Mouse (Mus musculus) gastrocnemius, postnatal 14 days (tissue): Measurements from ENCODE around the gene Vti1a. TPM values are rescaled to one million over a fixed set of nuclear protein-coding genes. Genes with fewer than 3 reads are reported as not detected.

Source experiments
- DNase-seq: peaks from one replicate; pipeline ENCODE4 v3.0.0; 2021; ENCODE audit warnings: mixed read lengths
- intact Hi-C: fragments of 180-260 bp; cut with DNase I; formaldehyde crosslinking; loops from one replicate; pipeline ENCODE4 v1.15.1; 2025; ENCODE audit warnings: low total_unique reads
- total RNA-seq, 2 experiments: library from RNA; stranded (reverse); gene quantifications; 2 replicates each; pipeline ENCODE4 v1.2.3; 2021

Vti1a gene
- total RNA-seq, 2 experiments from 2014 or later: 14.4 to 14.6 TPM

GRCm38 (mm10) chr19:55350673-55351378 is 34.7 kb downstream of the Vti1a start:
- intact Hi-C loops: no loop called here
- DNase-seq: no peak

- intact Hi-C loops: no loop called here
- no peak for DNase-seq
These were observed 46.5 kb downstream of the Vti1a start for GRCm38 (mm10) chr19:55362606-55363005.

GRCm38 (mm10) chr19:55369691-55370090 is 53.6 kb downstream of the Vti1a start:
- DNase-seq: no peak
- intact Hi-C loops: no loop called here

- DNase-seq: no peak
- intact Hi-C loops: no loop called here
These were observed 60.2 kb downstream of the Vti1a start for GRCm38 (mm10) chr19:55376331-55376730.

GRCm38 (mm10) chr19:55377465-55377864 is 61.4 kb downstream of the Vti1a start:
- no peak for DNase-seq
- intact Hi-C loops: no loop called here

- intact Hi-C loops: no loop called here
- DNase-seq: no peak
These were observed 62.8 kb downstream of the Vti1a start for GRCm38 (mm10) chr19:55378884-55379283.

- DNase-seq: no peak
- intact Hi-C loops: no loop called here
These were observed 64.7 kb downstream of the Vti1a start for GRCm38 (mm10) chr19:55380764-55381163.

- DNase-seq: no peak
- intact Hi-C loops: no loop called here
These were observed 65.2 kb downstream of the Vti1a start for GRCm38 (mm10) chr19:55381343-55381742.

- intact Hi-C loops: no loop called here
- no peak for DNase-seq
These were observed 66.7 kb downstream of the Vti1a start for GRCm38 (mm10) chr19:55382745-55383144.

- intact Hi-C loops: no loop called here
- DNase-seq: no peak
These were observed 68.5 kb downstream of the Vti1a start for GRCm38 (mm10) chr19:55384634-55385033.

GRCm38 (mm10) chr19:55389019-55389418 is 72.9 kb downstream of the Vti1a start:
- intact Hi-C loops: no loop called here

GRCm38 (mm10) chr19:55390323-55390722 is 74.2 kb downstream of the Vti1a start:
- no peak for DNase-seq
- intact Hi-C loops: no loop called here

More at GRCm38 (mm10) chr19:55389019-55389418, 72.9 kb downstream of the Vti1a start:
- DNase-seq: no peak

GRCm38 (mm10) chr19:55401638-55402037 is 85.5 kb downstream of the Vti1a start:
- DNase-seq: no peak
- intact Hi-C loops: no loop called here

- intact Hi-C loops: no loop called here
- no peak for DNase-seq
These were observed 92.4 kb downstream of the Vti1a start for GRCm38 (mm10) chr19:55408486-55408885.

- no peak for DNase-seq
These were observed 95.3 kb downstream of the Vti1a start for GRCm38 (mm10) chr19:55411415-55411814.

GRCm38 (mm10) chr19:55411894-55412293 is 95.8 kb downstream of the Vti1a start:
- intact Hi-C loops: loop anchor here (10.0 kb wide), 1 partner anchor 723 kb away; no protein-coding TSS in a partner anchor
- no peak for DNase-seq

More at GRCm38 (mm10) chr19:55411415-55411814, 95.3 kb downstream of the Vti1a start:
- intact Hi-C loops: loop anchor here (10.0 kb wide), 1 partner anchor 723 kb away; no protein-coding TSS in a partner anchor

- DNase-seq: peak; percentile 57
- intact Hi-C loops: loop anchor here (10.0 kb wide), 1 partner anchor 721 kb away; no protein-coding TSS in a partner anchor
These were observed 98.0 kb downstream of the Vti1a start for GRCm38 (mm10) chr19:55414050-55414449.

- intact Hi-C loops: loop anchor here (10.0 kb wide), 1 partner anchor 716 kb away; no protein-coding TSS in a partner anchor
- DNase-seq: no peak
These were observed 102.7 kb downstream of the Vti1a start for GRCm38 (mm10) chr19:55418756-55419155.

- intact Hi-C loops: loop anchor here (10.0 kb wide), 1 partner anchor 715 kb away; no protein-coding TSS in a partner anchor
- no peak for DNase-seq
These were observed 103.9 kb downstream of the Vti1a start for GRCm38 (mm10) chr19:55419961-55420360.

GRCm38 (mm10) chr19:55421816-55422215 is 105.7 kb downstream of the Vti1a start:
- intact Hi-C loops: no loop called here

More at GRCm38 (mm10) chr19:55421816-55422215, 105.7 kb downstream of the Vti1a start:
- no peak for DNase-seq
